8 mouse cellular contexts compared by ENCODE assay signal in the genomic region with DNA sequence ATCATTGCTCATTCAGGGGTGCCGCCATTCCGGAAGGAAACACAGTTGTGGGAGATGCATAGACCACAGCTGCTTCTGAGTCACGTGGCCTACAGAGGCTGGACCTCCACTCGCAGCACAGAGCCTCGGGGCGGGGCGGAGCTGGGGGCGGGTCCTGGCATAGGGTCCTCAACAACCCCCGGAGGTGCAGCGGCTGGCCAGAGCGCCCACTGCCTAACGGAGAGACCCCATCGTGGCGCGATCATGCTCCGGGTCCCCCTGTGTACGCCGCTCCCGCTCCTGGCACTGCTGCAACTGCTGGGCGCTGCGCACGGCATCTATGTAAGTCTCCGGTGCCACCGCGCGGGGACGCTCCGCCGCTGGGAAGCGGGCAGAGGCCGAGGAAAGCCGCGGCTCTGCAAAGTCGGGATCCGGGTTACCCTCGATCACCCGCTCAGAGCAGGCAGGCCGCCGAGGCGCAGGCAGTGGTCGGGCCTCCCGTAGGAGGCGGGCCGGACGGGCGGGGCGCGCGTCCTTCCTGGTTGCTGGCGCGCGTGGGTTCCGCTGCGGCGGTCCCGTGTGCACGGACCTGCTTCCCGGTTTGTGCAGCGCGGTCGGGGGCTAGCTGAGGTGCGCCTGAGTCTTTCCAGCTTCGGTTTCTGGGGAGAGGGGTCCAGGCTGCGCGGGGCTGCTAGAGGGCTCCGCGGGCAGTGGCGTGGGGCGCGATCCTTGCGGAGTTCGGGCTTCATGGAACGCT. TPM values are rescaled to one million over a fixed set of nuclear protein-coding genes. Genes with fewer than 3 reads are reported as not detected.
DNase-seq lines count a peak whose midpoint lies in the region; ATAC-seq lines count a peak whose summit lies in the region.

A gene (plus strand): TSS at position 128 of the 736 bp plus-strand sequence.
A gene (plus strand): TSS at position 157 of the 736 bp plus-strand sequence.

- H3K4me3 ChIP-seq in hindbrain, embryonic 15.5 days = peak within 1 kb of the TSS; percentile 64

- H3K4me1 ChIP-seq in hindbrain, embryonic 15.5 days (replicated peaks) = peaks cover 15% of the 10 kb centered on the region

- no peaks in the 10 kb centered on the region for H3K9me3 ChIP-seq in hindbrain, embryonic 15.5 days

- no peaks in the 10 kb centered on the region for H3K27me3 ChIP-seq in hindbrain, embryonic 15.5 days

- peak within 1 kb of the TSS; percentile 67 for H3K9ac ChIP-seq in hindbrain, embryonic 15.5 days

- DNase-seq in T-cell, adult 2 months (ENCODE audit: low spot score) = peak; percentile 77
- DNase-seq in cerebellum, postnatal 36 days = peak; percentile 66 to 67
- DNase-seq in frontal cortex, postnatal 36 days (ENCODE audit: low spot score in 2 of 2) = peak; percentile 72 to 80
- DNase-seq in layer of hippocampus, postnatal 36 days = peak; percentile 76 to 77
- DNase-seq in lung, postnatal 25 days (ENCODE audit: low spot score) = peak; percentile 86
- DNase-seq in retina, embryonic 14.5 days (ENCODE audit: low spot score) = peak; percentile 89
- peak; percentile 83 to 88 for DNase-seq in thymus, postnatal 36 days

- peak within 1 kb of the TSS; percentile 86 for H3K27ac ChIP-seq in hindbrain, embryonic 15.5 days (replicated peaks)

- H3K4me2 ChIP-seq in hindbrain, embryonic 15.5 days = peak within 1 kb of the TSS; percentile 90

- 1% methylated on average over 71 of the region's 73 CpGs for WGBS in hindbrain, embryonic 15.5 days

- peak; percentile 98 for ATAC-seq in hindbrain, embryonic 15.5 days (ENCODE audit: low FRiP score, low read depth)

- H3K36me3 ChIP-seq in hindbrain, embryonic 15.5 days = peaks cover 14% of the 10 kb centered on the region

RNA-seq across cellular contexts. Expression of the first gene that starts in this region (rescaled TPM):
- 31.7 and 32.2 TPM in 2 replicates for polyA plus RNA-seq in hindbrain, embryonic 15.5 days (2015; fragmentation: Nextera tagmentation; extraction: Ambion mirVana)
- total RNA-seq in layer of hippocampus, postnatal 36 days (2021) = 10 to 100 TPM; 20.6 to 21.9 TPM

RNA-seq across cellular contexts. Expression of the second gene that starts in this region (rescaled TPM):
- polyA plus RNA-seq in hindbrain, embryonic 15.5 days (2015; fragmentation: Nextera tagmentation; extraction: Ambion mirVana) = 10.1 and 10.6 TPM in 2 replicates
- 10 to 100 TPM in 1 of 2 experiments, 1 to 10 TPM in 1; 10.0 to 10.6 TPM for total RNA-seq in layer of hippocampus, postnatal 36 days (2021)

Comparison
In these comparisons a context has a peak if more than half of its experiments do, and no peak if none do; other contexts are left out.
1. Peak in every context shown above with its lines: DNase-seq, ATAC-seq, H3K4me3 ChIP-seq and H3K27ac ChIP-seq.